Mouse (Mus musculus): ENCODE results near the gene Slc37a1. TPM values are rescaled to one million over a fixed set of nuclear protein-coding genes. Genes with fewer than 3 reads are reported as not detected.
A peak's percentile ranks its signal among the peaks of the same experiment; 100 is the strongest.

Gene Slc37a1
- polyA plus RNA-seq, 1 experiment from 2014 or later = 1.8 TPM

GRCm38 (mm10) chr17:31360582-31360981 lies 74.0 kb downstream of the Slc37a1 start:
- H3K9ac ChIP-seq (replicated peaks; ENCODE audit: low read length) = no peak overlapping the region
- no peak overlapping the region for H3K4me3 ChIP-seq (ENCODE audit: low read depth, low read length)
- H3K9me3 ChIP-seq (replicated peaks; ENCODE audit: control insufficient read depth, low read length) = no peaks in the 10 kb centered on the region
- 82% methylated on average over 13 of the region's 13 CpGs for WGBS
- no peak for DNase-seq (ENCODE audit: low spot score)
- H3K4me1 ChIP-seq (ENCODE audit: control insufficient read depth, insufficient read depth, low read length) = no peaks in the 10 kb centered on the region
- no peaks in the 10 kb centered on the region for H3K36me3 ChIP-seq (replicated peaks; ENCODE audit: control insufficient read depth, insufficient read depth, low read depth, low read length)
- ATAC-seq (replicated peaks; ENCODE audit: insufficient number of reproducible peaks, low FRiP score, low TSS enrichment, low read depth) = no peak
- H3K27me3 ChIP-seq (ENCODE audit: control insufficient read depth, insufficient read depth, low read length) = no peaks in the 10 kb centered on the region
- H3K27ac ChIP-seq (replicated peaks; ENCODE audit: low read depth, low read length) = no peak overlapping the region
- no peak overlapping the region for H3K4me2 ChIP-seq (ENCODE audit: low read depth, low read length)

- 82% methylated on average over 5 of the region's 5 CpGs for WGBS
- DNase-seq (ENCODE audit: low spot score) (no peak), ATAC-seq (replicated peaks; ENCODE audit: insufficient number of reproducible peaks, low FRiP score, low TSS enrichment, low read depth) (no peak)
- Histone ChIP-seq H3K9me3 (replicated peaks; ENCODE audit: control insufficient read depth, low read length) (no peaks in the 10 kb centered on the region), H3K27me3 (ENCODE audit: control insufficient read depth, insufficient read depth, low read length) (no peaks in the 10 kb centered on the region), H3K27ac (replicated peaks; ENCODE audit: low read depth, low read length) (no peak overlapping the region), H3K9ac (replicated peaks; ENCODE audit: low read length) (no peak overlapping the region), H3K4me1 (ENCODE audit: control insufficient read depth, insufficient read depth, low read length) (no peaks in the 10 kb centered on the region), H3K4me3 (ENCODE audit: low read depth, low read length) (no peak overlapping the region), H3K36me3 (replicated peaks; ENCODE audit: control insufficient read depth, insufficient read depth, low read depth, low read length) (no peaks in the 10 kb centered on the region), H3K4me2 (ENCODE audit: low read depth, low read length) (no peak overlapping the region)
Measured at GRCm38 (mm10) chr17:31365586-31366166, 79.1 kb downstream of the Slc37a1 start.

GRCm38 (mm10) chr17:31370221-31370620 lies 83.6 kb downstream of the Slc37a1 start:
- ATAC-seq (replicated peaks; ENCODE audit: insufficient number of reproducible peaks, low FRiP score, low TSS enrichment, low read depth) (no peak), DNase-seq (ENCODE audit: low spot score) (no peak)
- Histone ChIP-seq H3K9ac (replicated peaks; ENCODE audit: low read length) (no peak overlapping the region), H3K4me2 (ENCODE audit: low read depth, low read length) (no peak overlapping the region), H3K4me3 (ENCODE audit: low read depth, low read length) (no peak overlapping the region), H3K9me3 (replicated peaks; ENCODE audit: control insufficient read depth, low read length) (no peaks in the 10 kb centered on the region), H3K4me1 (ENCODE audit: control insufficient read depth, insufficient read depth, low read length) (no peaks in the 10 kb centered on the region), H3K27me3 (ENCODE audit: control insufficient read depth, insufficient read depth, low read length) (no peaks in the 10 kb centered on the region), H3K36me3 (replicated peaks; ENCODE audit: control insufficient read depth, insufficient read depth, low read depth, low read length) (no peaks in the 10 kb centered on the region), H3K27ac (replicated peaks; ENCODE audit: low read depth, low read length) (no peak overlapping the region)
- 77% methylated on average over 2 of the region's 2 CpGs for WGBS

GRCm38 (mm10) chr17:31370931-31371330 lies 84.3 kb downstream of the Slc37a1 start:
- H3K4me3 ChIP-seq (ENCODE audit: low read depth, low read length) = no peak overlapping the region
- H3K4me2 ChIP-seq (ENCODE audit: low read depth, low read length) = no peak overlapping the region
- no peaks in the 10 kb centered on the region for H3K4me1 ChIP-seq (ENCODE audit: control insufficient read depth, insufficient read depth, low read length)
- H3K36me3 ChIP-seq (replicated peaks; ENCODE audit: control insufficient read depth, insufficient read depth, low read depth, low read length) = no peaks in the 10 kb centered on the region
- H3K9me3 ChIP-seq (replicated peaks; ENCODE audit: control insufficient read depth, low read length) = no peaks in the 10 kb centered on the region
- no peak for ATAC-seq (replicated peaks; ENCODE audit: insufficient number of reproducible peaks, low FRiP score, low TSS enrichment, low read depth)
- no peak overlapping the region for H3K27ac ChIP-seq (replicated peaks; ENCODE audit: low read depth, low read length)
- DNase-seq (ENCODE audit: low spot score) = no peak
- no peaks in the 10 kb centered on the region for H3K27me3 ChIP-seq (ENCODE audit: control insufficient read depth, insufficient read depth, low read length)
- H3K9ac ChIP-seq (replicated peaks; ENCODE audit: low read length) = no peak overlapping the region

- Histone ChIP-seq H3K4me2 (ENCODE audit: low read depth, low read length) (no peak overlapping the region), H3K36me3 (replicated peaks; ENCODE audit: control insufficient read depth, insufficient read depth, low read depth, low read length) (no peaks in the 10 kb centered on the region), H3K4me3 (ENCODE audit: low read depth, low read length) (no peak overlapping the region), H3K9ac (replicated peaks; ENCODE audit: low read length) (no peak overlapping the region), H3K27ac (replicated peaks; ENCODE audit: low read depth, low read length) (no peak overlapping the region), H3K9me3 (replicated peaks; ENCODE audit: control insufficient read depth, low read length) (no peaks in the 10 kb centered on the region), H3K27me3 (ENCODE audit: control insufficient read depth, insufficient read depth, low read length) (no peaks in the 10 kb centered on the region), H3K4me1 (ENCODE audit: control insufficient read depth, insufficient read depth, low read length) (no peaks in the 10 kb centered on the region)
- DNase-seq (ENCODE audit: low spot score) (peak; percentile 86), ATAC-seq (replicated peaks; ENCODE audit: insufficient number of reproducible peaks, low FRiP score, low TSS enrichment, low read depth) (no peak; the same call in 1 of the 2 replicates)
- 17% methylated on average over 7 of the region's 7 CpGs for WGBS
Measured at GRCm38 (mm10) chr17:31377961-31378360, 91.4 kb downstream of the Slc37a1 start.

GRCm38 (mm10) chr17:31378361-31378761 lies 91.8 kb downstream of the Slc37a1 start:
- DNase-seq (ENCODE audit: low spot score) (no peak), ATAC-seq (replicated peaks; ENCODE audit: insufficient number of reproducible peaks, low FRiP score, low TSS enrichment, low read depth) (no peak)
- WGBS = 68% methylated on average over 10 of the region's 10 CpGs
- H3K4me3 ChIP-seq (ENCODE audit: low read depth, low read length) = no peak overlapping the region
- H3K4me2 ChIP-seq (ENCODE audit: low read depth, low read length) = no peak overlapping the region
- H3K4me1 ChIP-seq (ENCODE audit: control insufficient read depth, insufficient read depth, low read length) = no peaks in the 10 kb centered on the region
- H3K27me3 ChIP-seq (ENCODE audit: control insufficient read depth, insufficient read depth, low read length) = no peaks in the 10 kb centered on the region
- H3K9me3 ChIP-seq (replicated peaks; ENCODE audit: control insufficient read depth, low read length) = no peaks in the 10 kb centered on the region
- no peak overlapping the region for H3K9ac ChIP-seq (replicated peaks; ENCODE audit: low read length)
- H3K27ac ChIP-seq (replicated peaks; ENCODE audit: low read depth, low read length) = no peak overlapping the region
- no peaks in the 10 kb centered on the region for H3K36me3 ChIP-seq (replicated peaks; ENCODE audit: control insufficient read depth, insufficient read depth, low read depth, low read length)

GRCm38 (mm10) chr17:31379086-31379485 lies 92.5 kb downstream of the Slc37a1 start:
- Histone ChIP-seq H3K9ac (replicated peaks; ENCODE audit: low read length) (no peak overlapping the region), H3K4me3 (ENCODE audit: low read depth, low read length) (no peak overlapping the region), H3K4me2 (ENCODE audit: low read depth, low read length) (no peak overlapping the region), H3K9me3 (replicated peaks; ENCODE audit: control insufficient read depth, low read length) (no peaks in the 10 kb centered on the region), H3K36me3 (replicated peaks; ENCODE audit: control insufficient read depth, insufficient read depth, low read depth, low read length) (no peaks in the 10 kb centered on the region), H3K27ac (replicated peaks; ENCODE audit: low read depth, low read length) (no peak overlapping the region), H3K4me1 (ENCODE audit: control insufficient read depth, insufficient read depth, low read length) (no peaks in the 10 kb centered on the region), H3K27me3 (ENCODE audit: control insufficient read depth, insufficient read depth, low read length) (no peaks in the 10 kb centered on the region)
- ATAC-seq (replicated peaks; ENCODE audit: insufficient number of reproducible peaks, low FRiP score, low TSS enrichment, low read depth) (no peak), DNase-seq (ENCODE audit: low spot score) (no peak)
- 74% methylated on average over 2 of the region's 2 CpGs for WGBS

- H3K9me3 ChIP-seq (replicated peaks; ENCODE audit: control insufficient read depth, low read length) = no peaks in the 10 kb centered on the region
- H3K27me3 ChIP-seq (ENCODE audit: control insufficient read depth, insufficient read depth, low read length) = no peaks in the 10 kb centered on the region
- no peaks in the 10 kb centered on the region for H3K36me3 ChIP-seq (replicated peaks; ENCODE audit: control insufficient read depth, insufficient read depth, low read depth, low read length)
- H3K4me1 ChIP-seq (ENCODE audit: control insufficient read depth, insufficient read depth, low read length) = peaks cover 2% of the 10 kb centered on the region; the same call in 1 of the 2 replicates
- H3K27ac ChIP-seq (replicated peaks; ENCODE audit: low read depth, low read length) = no peak overlapping the region
- ATAC-seq (replicated peaks; ENCODE audit: insufficient number of reproducible peaks, low FRiP score, low TSS enrichment, low read depth) = no peak
- no peak overlapping the region for H3K9ac ChIP-seq (replicated peaks; ENCODE audit: low read length)
- no peak overlapping the region for H3K4me2 ChIP-seq (ENCODE audit: low read depth, low read length)
- 87% methylated on average over 8 of the region's 8 CpGs for WGBS
- H3K4me3 ChIP-seq (ENCODE audit: low read depth, low read length) = no peak overlapping the region
- no peak for DNase-seq (ENCODE audit: low spot score)
Measured at GRCm38 (mm10) chr17:31379863-31380262, 93.3 kb downstream of the Slc37a1 start.
